Mouse (Mus musculus) fat pad, adult 2 months (tissue): Measurements from ENCODE around the gene Shisa6.
"Not testable (repeated sequence)": the region's sequence is repeated elsewhere in the genome, so short reads cannot be mapped to it uniquely, and the experiment has no call there.

Experiments used
- DNase-seq: peaks from one replicate; pipeline ENCODE4 v3.0.0-alpha.2; 2011; ENCODE audit warnings: low read depth, low spot score; ENCODE audit errors: extremely low read depth

Gene Shisa6

DNA sequence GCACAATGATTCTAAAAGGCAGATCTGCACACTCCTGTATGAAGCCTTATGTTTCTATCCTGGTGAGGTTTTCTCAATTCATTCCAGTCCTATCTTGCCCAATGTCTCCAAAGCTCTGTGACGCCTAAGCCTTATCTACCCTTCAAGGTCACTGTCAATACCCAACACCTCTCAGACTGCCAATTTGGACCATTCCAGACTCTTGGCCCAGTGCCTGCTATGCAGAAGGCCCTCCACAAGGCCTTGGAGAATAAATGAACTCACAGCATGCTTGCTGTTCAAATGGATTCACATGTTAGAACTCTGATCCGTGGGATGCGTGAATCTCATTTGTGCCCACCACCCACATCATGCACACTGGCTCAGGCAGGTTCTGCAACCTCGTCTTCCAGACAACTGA lies 38.0 kb downstream of the Shisa6 start:
- DNase-seq: no peak

DNA sequence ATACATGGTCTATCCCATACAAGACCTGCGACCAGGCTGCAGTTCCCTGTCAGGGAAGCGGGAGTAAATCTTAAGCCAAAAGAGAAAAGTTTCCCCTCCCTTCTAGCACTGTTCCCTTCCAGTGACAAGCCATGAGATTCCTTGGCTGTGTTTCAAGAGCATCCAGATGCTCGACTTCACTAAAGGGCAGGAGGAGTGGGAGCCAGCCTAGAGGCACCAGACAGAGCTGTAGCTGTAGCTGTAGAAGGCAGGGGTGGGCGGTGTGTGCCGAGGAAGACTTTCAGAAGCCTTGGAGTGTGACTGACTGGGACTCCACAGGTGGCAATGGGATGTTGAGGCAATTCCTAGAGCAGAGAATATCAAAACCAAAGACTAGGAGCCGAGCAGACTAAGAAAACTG lies 43.3 kb downstream of the Shisa6 start:
- no peak for DNase-seq

DNA sequence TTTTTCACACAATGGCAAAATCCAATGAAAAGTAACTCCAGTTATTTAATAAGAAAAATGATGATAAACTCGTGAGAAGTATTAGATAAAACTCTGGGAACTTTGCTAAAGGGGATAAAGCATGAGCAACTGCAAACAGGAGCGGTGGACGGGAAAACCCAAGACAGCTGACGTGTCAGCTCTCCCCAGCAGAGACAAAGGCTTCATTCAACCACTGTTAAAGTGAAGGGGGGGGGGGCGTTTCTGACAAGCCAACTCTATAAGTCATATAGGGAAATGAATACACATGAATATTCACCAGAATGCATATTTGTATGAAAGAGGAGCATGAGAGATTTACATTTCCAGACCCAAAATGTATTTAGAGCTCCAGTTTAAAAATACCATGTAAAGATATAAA lies 83.1 kb downstream of the Shisa6 start:
- no peak for DNase-seq

DNA sequence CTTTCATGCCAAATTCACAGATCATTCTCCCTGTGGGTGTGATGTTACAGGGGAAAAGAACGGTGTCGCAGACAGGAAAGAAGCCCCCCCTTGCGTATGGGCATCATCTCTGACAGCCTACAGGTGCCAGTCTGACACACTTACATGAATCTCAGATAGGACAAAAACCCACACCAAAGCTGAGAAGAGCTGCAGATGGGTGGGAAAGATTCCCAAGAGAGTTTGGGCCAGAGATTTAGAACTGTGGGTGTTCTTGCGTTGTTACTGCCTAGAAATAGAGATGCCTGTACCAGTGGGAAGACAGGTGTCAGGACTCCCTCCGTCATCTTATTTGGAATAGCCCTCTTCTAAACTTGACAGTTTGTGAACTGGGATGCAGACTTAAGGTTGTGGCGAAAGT lies 99.6 kb downstream of the Shisa6 start:
- DNase-seq: no peak

DNA sequence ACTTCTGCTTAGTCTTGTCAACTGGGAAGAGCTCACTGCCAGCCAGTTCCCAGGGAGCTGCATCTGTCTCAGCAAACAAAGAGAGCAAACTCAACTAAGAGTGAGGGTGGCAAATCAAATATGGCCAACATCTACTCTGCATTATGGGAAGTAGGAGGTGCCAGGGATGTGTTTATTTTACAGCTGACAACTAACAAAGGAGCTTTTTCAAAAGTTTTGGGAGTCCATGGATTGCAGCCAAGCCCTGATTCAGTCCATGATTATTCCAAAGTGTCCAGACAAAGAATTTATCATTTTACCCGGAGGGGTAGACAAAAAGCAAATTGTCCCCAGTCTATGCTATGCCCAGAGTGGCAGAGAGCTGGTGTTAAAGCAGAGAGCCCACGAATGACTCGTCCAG lies 107.5 kb downstream of the Shisa6 start:
- no peak for DNase-seq

DNA sequence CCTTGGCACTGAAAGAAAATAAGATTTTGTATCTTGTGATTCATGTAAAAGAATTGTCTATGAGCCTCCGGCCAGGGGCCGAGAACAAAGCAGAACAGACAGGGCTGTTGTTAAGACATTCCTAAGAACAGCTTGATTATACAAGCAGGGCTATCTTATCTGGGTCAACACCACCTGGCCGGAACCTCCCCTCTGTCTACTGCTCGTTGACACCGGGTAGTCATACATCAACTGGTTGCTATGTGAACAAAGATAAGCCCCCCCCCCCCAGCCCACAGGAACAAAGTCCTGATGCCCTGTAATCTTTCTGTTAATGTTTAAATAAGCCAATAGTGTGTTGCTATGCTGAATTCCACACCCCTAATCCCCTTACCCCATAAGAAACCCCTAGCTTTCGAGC lies 117.0 kb downstream of the Shisa6 start:
- DNase-seq: not testable (repeated sequence)

DNA sequence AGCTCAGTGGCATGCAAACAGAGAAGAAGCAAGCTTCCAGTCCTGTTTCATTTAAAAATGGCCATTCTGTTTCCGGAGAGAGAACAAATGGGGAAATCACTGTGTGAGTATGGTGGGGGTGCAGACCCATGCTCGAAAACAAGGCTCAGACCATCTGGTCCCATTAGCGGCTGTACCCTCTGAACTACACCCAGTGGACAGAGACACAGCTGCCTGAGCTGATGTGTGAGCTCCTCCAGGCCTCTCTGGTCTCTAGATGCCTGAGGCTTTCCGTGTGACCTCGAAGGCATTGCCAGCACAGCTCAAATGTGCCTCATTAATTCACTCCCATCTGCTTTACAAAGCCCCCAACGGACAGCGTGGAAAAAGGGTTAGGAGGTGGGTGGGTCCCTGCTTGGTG lies 125.7 kb downstream of the Shisa6 start:
- no peak for DNase-seq

DNA sequence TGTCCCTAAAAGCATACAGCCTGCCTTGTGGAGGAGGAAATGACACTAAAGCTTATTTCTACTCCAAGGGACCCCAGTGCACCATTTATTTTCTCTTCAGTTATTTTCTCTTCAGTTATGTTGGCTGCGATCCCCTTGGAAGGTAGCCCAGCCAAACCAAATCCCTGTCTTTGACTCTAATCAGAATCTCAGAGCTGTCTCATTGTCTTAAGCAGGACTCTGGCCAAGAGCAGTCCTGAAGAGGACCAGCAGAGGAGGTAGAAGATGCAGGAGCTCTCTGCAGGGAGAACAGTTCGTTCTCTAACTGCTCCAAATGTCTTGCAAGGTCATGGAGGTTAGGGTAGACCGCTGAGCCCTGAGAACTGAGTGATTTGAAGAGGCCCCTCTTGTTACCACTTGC lies 138.2 kb downstream of the Shisa6 start:
- DNase-seq: no peak

DNA sequence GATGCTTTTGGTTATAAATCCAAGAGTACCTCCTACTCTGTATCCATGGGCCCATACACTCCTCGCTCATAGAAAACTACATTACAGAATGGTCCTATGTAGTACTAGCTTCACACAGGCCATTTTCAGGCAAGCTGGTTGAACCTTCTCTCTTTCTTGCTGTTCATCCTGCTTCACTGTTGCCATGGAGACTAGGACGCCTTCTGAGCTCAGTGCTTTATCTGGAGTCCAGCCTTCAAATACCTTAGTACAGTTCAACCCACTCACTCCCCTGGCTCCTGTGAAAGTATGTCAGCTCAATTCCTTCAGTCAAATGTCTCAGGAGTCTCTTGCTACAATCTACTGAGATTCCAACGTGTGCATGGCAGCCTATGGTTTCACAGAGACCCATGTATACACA lies 154.0 kb downstream of the Shisa6 start:
- DNase-seq: no peak

DNA sequence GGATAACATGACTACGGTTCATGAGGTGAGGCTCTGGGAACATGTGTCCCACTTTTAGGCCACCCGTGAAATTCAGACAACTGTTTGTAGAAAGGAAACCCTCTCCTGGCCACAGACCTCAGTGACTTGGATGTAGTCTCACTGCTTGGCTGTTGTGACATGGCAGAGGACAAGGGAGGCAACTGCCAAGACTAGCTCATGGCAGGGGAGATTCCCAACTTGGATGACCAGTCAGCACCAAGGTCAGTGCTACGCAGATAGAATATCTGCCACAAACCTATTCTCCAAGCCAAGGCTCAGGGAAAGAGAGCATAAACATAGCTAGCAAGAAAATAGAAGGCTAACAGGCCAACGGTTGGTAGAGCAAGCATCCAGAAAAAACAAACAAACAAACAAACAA lies 156.0 kb downstream of the Shisa6 start:
- no peak for DNase-seq

DNA sequence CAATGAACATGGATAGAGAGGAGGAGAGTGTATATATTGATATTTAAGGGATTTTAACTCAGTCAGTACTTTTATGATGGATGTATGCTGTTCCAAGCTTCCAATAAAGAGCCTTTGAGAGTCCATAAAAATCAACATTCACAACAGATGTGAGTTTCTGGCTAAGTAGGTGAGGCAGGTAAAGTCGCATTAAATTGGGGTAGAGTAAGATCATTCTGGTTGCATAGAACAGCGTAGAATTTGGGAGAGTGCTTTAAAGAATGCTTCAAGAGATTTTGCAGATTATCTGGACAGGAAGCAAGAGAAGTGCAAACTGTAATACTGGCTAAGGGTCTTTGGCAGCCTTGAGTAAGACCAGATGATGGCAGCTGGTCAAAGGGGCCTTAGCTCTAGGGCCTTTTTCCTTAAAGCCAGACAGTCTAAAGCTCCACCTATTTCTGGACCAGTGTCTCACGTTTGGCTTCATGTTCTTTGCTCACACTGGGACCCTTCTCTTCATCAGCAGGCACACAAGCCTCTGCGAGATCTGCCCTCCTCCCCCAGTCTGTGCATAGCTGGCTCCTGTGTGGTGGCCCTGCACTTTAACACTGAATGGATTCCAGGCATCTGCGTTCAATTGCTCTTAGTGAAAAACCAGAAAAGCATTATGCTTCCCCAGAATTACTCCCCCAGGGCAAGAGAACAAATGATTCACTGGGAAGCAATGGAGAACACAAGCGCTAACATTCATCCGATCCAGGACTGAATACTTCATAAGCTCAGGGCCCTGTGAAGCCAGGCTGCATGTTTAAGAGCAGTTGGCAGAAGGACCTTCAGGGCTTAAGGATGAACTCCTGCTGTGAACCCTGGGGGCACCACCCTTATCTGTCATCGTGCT lies 158.7 kb downstream of the Shisa6 start:
- DNase-seq: no peak

DNA sequence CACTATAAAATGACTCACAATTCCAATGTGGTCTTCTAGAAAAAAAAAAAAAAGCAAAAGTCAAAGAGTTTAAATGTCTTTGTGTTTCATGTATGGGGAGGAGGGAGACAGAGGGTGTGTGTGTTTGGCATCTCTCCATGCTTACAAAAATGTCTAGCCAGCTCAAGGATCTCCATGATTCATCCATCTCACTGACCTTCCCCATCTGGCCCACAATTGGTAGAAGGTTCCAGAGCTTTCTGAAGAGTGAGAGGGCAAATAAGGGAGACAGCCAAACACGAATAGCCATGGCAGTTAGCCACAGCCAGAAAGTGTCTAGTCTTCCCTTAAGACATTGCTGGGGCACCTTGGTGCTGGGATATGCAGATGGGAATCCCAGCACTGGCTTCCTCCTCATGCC lies 166.0 kb downstream of the Shisa6 start:
- no peak for DNase-seq

DNA sequence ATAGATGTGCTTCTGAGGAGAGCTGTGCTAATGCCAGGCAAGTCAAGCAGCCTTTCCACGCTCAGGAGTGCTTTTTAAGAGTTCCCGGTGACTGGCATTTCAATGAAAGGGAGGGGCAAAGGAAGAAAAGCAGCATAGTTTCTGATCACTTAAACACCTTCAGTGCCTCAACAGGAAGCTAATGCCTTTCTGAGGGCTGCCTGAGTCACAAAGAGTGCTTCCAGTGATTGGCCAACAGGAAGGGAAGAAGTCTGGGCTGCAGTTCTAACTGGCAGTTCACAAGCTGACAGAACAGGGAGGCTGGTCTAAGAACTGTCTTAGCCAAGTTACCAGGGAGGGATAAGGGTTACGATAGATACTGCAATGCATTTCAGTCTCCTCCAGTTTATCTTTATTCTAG lies 180.9 kb downstream of the Shisa6 start:
- no peak for DNase-seq

DNA sequence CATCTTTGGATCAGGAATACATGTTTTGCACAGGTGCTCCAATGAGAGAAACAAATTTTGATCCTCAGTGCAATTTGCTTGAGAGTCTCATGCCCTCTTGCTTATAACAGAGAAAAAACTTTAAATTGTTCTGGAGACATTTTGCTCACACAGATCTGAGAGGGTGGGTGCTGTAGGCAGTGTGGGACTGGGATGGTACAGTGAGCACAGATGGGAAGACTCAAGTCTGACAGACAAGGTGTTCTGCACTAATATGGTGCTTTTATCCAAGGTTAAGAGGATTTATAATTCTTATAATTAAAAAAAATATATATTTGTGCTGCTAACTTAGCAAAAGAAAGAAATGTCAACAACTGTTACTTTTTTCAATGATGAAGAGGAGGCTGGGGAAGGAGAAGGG lies 189.5 kb downstream of the Shisa6 start:
- DNase-seq: no peak

DNA sequence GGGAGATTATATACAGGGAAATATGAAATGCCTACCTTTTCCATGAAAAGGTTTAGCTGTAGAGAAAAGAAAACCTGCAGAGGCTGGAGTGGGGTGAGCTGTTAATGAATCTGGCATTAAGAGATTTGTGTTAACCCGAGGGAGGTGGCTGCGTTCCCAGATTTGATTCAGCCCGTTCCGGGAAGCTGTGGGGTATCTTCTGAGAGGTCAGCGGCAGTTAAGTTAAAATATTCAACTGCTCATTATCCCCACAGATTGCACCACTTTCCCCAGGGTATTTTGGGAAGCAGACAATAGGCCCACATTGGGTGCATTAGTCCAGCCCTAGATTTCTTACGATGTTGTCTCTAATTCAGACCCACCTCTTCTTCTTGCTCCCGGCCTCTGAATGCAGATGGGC lies 213.0 kb downstream of the Shisa6 start:
- DNase-seq: no peak

DNA sequence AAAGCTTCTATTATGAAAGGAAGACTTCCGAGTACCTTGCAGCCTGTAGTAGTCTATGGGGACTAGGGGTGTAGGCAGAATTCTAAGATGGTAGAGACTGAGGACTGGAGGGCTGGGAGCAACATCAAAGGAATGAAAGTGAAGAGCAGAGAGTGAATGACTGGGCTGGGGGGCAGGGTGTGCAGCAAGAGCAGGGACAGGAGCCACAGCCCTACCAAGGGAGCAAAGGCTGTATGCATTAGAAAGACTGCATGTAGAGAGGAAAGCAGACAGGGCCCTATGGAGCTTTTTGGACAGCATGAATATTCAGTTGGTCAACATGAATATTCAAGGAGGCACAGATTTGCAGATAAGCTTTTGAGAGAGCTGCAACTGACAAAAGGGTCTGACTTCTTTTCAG lies 221.4 kb downstream of the Shisa6 start:
- DNase-seq: no peak

DNA sequence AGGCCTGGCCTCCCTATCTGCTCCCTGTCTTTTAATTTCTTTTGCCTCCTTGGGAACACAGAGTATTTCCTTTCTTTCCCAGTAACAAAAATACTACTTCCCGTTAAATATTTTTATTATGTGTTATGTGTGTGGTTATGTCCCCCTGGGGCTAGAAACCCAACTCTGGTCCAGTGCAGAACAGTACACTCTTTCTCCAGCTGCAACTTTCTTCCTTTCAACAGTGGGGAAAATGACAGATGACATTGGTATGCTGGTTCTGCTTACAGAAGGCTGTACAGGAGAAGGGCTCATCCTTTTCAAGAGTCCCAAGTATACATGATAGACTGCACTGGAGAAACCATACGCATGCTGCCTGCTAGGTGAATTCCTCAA lies 251.1 kb downstream of the Shisa6 start:
- no peak for DNase-seq

DNA sequence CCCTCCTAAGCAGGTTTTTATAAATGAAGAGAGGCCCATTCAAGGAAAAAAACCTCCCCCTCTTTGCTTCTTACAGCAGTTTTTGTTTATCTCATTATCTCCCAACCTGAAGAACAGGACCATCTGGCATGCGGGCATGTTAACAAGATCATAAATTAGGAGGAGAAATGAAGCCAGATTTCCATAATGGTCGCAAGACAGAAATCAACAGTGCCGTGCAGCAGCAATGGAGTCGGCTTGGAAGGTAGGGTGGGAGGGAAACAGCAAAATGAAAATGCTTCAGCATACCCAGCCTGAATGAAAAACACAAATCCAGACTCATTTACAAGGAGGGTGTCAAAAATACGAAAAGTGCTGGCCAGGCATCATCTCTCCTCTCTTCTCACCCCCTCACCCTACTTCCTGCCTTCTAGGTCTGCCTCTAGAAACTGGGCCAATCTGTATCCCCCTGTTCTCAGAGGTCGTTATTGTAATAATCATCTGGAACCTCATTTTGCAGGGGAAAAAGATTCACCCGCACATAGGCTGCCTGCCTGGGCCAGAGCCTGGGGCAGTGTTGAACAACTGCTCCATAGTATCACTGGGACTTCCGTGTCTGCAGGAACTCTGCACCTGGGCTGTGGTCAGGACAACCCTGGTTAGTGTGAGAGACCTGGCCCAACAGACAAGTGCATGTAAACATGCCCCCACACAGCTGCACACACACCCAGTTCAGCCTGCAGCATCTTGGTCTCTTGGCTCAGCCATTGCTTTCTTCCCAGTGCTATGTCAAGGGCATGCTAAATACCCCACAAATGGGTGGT lies 251.7 kb downstream of the Shisa6 start:
- no peak for DNase-seq

DNA sequence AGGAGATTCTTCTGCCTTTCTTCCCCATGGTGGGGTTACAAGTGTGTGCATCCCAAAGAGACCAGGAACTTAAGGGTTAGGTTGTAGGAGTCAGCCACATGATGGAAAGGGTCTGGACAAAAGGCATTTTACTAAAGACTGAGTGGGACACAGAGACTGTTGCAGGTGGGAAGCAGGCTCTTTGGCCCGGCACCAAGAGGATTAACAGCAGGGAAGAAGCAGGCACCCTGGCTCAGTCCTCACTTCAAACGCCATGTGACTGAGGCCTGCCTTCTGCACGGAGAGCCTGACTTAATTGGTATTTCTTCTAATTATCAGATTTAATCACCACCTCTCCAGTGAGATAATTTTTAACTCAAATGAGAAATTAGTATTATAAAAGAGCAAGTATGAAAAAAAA lies 258.7 kb downstream of the Shisa6 start:
- DNase-seq: no peak

DNA sequence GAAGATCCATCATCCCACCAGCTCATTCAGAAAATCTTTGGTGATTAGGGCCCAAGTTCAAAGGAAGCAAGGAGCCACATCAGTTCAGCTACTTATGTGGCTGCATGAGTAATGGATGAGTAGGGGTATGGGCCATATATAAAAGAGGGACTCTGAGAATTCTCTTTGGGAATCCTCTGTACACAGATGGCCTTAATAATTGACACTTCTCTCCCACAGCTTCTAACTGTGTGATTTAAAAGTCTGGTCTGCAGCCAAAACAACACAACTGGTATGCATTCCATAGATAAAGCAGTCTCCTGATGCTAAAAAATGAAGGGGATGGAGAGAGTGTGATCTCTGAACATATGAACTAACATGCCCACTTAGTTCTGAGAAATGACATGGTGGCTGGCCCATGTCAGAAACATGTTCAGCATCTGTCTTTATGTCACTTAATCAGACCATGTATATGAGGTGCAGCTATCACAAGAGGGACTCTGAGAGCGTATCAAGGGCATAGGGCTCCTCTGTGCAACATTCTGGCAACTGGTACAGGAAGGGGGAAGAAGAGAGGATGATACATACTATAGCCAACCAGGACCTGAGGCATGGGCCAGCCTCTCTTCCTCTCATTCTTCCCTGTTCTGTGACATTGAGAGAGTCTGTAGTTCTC lies 260.3 kb downstream of the Shisa6 start:
- no peak for DNase-seq

DNA sequence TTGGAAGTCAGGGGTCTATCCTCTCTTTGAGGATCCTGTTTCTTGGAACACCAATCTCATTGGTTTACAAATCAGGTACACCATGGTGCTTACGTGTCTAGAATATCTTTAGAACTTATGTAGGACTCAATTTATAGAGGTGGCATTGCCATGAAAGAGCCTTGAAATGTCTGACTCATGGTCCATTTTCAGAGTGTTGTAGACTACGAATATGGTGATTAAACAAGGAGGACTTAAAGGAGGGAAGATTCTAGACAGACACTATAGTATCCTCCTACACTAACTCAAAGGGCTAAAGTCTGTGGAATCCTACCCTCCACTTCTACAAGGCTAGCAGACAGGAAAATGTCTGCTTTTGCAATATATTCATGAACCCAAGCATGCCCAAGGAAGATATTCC lies 265.6 kb downstream of the Shisa6 start:
- no peak for DNase-seq

DNA sequence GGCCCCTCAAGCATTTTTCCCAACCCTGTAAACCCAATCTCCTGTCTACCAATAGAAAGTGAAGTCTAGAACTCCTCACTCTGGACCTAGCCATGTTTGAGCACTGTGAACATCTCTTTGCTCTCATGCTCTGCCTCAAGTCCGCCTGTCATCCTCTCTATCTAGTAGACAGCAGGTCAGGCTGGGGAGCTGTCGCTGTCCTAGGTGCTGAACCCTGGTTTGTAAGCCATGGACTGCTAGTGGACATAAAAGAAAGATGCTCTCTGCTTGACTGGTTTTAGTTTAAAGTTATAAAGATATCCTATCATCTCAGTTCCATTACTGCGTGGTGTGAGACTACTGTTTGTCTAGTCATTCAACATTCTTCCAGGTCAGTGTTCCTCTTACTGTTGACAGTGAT lies 266.9 kb downstream of the Shisa6 start:
- DNase-seq: no peak
